Mouse (Mus musculus): Measurements from ENCODE around the gene Ncapd3. TPM values are rescaled to one million over a fixed set of nuclear protein-coding genes. Genes with fewer than 3 reads are reported as not detected.

Gene Ncapd3
- polyA plus RNA-seq, 2 experiments = 33.7 to 40.1 TPM

- peaks cover 12% of the 10 kb centered on the region for H3K36me3 ChIP-seq (replicated peaks; ENCODE audit: control insufficient read depth, insufficient read depth, low read depth)
- 69% methylated on average over 4 of the region's 4 CpGs for WGBS (ENCODE audit: insufficient replicate concordance)
Observed at GRCm38 (mm10) chr9:27011572-27011971, 18.4 kb upstream of the Ncapd3 start.

GRCm38 (mm10) chr9:27018961-27019360 lies 11.0 kb upstream of the Ncapd3 start:
- H3K27ac ChIP-seq = no peak overlapping the region
- no peak overlapping the region for H3K4me3 ChIP-seq (ENCODE audit: insufficient read depth in 1 of 2, low read depth in 2 of 2, low read length in 2 of 2)
- H3K4me2 ChIP-seq (ENCODE audit: low read depth) = no peak overlapping the region
- no peaks in the 10 kb centered on the region for H3K27me3 ChIP-seq (ENCODE audit: control insufficient read depth, insufficient read depth, low read length)
- WGBS (ENCODE audit: insufficient replicate concordance) = 84% methylated on average over 10 of the region's 10 CpGs
- H3K9ac ChIP-seq (replicated peaks) = no peak overlapping the region
- no peaks in the 10 kb centered on the region for H3K4me1 ChIP-seq (replicated peaks; ENCODE audit: control insufficient read depth in 2 of 2, insufficient read depth in 2 of 2, low read length in 1 of 2)
- no peak for ATAC-seq (ENCODE audit: insufficient read depth)
- no peak for DNase-seq (ENCODE audit: low read depth in 3 of 3, low spot score in 3 of 3)
- no peak for TF ChIP-seq EP300 (IDR thresholded peaks at IDR 0.05; ENCODE audit: low read depth)
- TF ChIP-seq CTCF (IDR thresholded peaks at IDR 0.05; ENCODE audit: low read depth) = no peak
- H3K9me3 ChIP-seq (ENCODE audit: control insufficient read depth, low read length) = no peaks in the 10 kb centered on the region
- no peaks in the 10 kb centered on the region; the same call in none of the 2 replicates for H3K36me3 ChIP-seq (replicated peaks; ENCODE audit: control insufficient read depth, insufficient read depth, low read depth)

More at GRCm38 (mm10) chr9:27011572-27011971, 18.4 kb upstream of the Ncapd3 start:
- Histone ChIP-seq H3K4me3 (ENCODE audit: insufficient read depth in 1 of 2, low read depth in 2 of 2, low read length in 2 of 2) (no peak overlapping the region), H3K4me1 (replicated peaks; ENCODE audit: control insufficient read depth in 2 of 2, insufficient read depth in 2 of 2, low read length in 1 of 2) (no peaks in the 10 kb centered on the region), H3K27me3 (ENCODE audit: control insufficient read depth, insufficient read depth, low read length) (no peaks in the 10 kb centered on the region), H3K9ac (replicated peaks) (no peak overlapping the region), H3K9me3 (ENCODE audit: control insufficient read depth, low read length) (no peaks in the 10 kb centered on the region), H3K27ac (no peak overlapping the region), H3K4me2 (ENCODE audit: low read depth) (no peak overlapping the region)
- DNase-seq (ENCODE audit: low read depth in 3 of 3, low spot score in 3 of 3) = no peak
- no peak for ATAC-seq (ENCODE audit: insufficient read depth)
- TF ChIP-seq EP300 (IDR thresholded peaks at IDR 0.05; ENCODE audit: low read depth) (no peak), CTCF (IDR thresholded peaks at IDR 0.05; ENCODE audit: low read depth) (no peak)

GRCm38 (mm10) chr9:27023681-27024080 lies 6.3 kb upstream of the Ncapd3 start:
- TF ChIP-seq EP300 (IDR thresholded peaks at IDR 0.05; ENCODE audit: low read depth) (no peak), CTCF (IDR thresholded peaks at IDR 0.05; ENCODE audit: low read depth) (no peak)
- Histone ChIP-seq H3K9me3 (ENCODE audit: control insufficient read depth, low read length) (no peaks in the 10 kb centered on the region), H3K4me2 (ENCODE audit: low read depth) (no peak overlapping the region), H3K4me3 (ENCODE audit: insufficient read depth in 1 of 2, low read depth in 2 of 2, low read length in 2 of 2) (no peak overlapping the region), H3K27ac (no peak overlapping the region), H3K9ac (replicated peaks) (no peak overlapping the region), H3K4me1 (replicated peaks; ENCODE audit: control insufficient read depth in 2 of 2, insufficient read depth in 2 of 2, low read length in 1 of 2) (peaks cover 5 to 9% of the 10 kb centered on the region in 2 experiments; a peak in 3 of 4 replicates), H3K36me3 (replicated peaks; ENCODE audit: control insufficient read depth, insufficient read depth, low read depth) (no peaks in the 10 kb centered on the region), H3K27me3 (ENCODE audit: control insufficient read depth, insufficient read depth, low read length) (no peaks in the 10 kb centered on the region)
- WGBS (ENCODE audit: insufficient replicate concordance) = 42% methylated on average over 4 of the region's 4 CpGs
- ATAC-seq (ENCODE audit: insufficient read depth) = no peak
- DNase-seq (ENCODE audit: low read depth in 3 of 3, low spot score in 3 of 3) = no peak

GRCm38 (mm10) chr9:27026708-27027107 lies 3.3 kb upstream of the Ncapd3 start:
- ATAC-seq (ENCODE audit: insufficient read depth) = no peak
- H3K9me3 ChIP-seq (ENCODE audit: control insufficient read depth, low read length) = no peaks in the 10 kb centered on the region
- H3K4me2 ChIP-seq (ENCODE audit: low read depth) = no peak overlapping the region
- no peak for DNase-seq (ENCODE audit: low read depth in 3 of 3, low spot score in 3 of 3)
- H3K27ac ChIP-seq = no peak overlapping the region
- no peak overlapping the region for H3K9ac ChIP-seq (replicated peaks)
- no peak overlapping the region for H3K4me3 ChIP-seq (ENCODE audit: insufficient read depth in 1 of 2, low read depth in 2 of 2, low read length in 2 of 2)
- no peaks in the 10 kb centered on the region for H3K36me3 ChIP-seq (replicated peaks; ENCODE audit: control insufficient read depth, insufficient read depth, low read depth)
- 4% methylated on average over 1 of the region's 1 CpGs for WGBS (ENCODE audit: insufficient replicate concordance)
- peaks cover 10 to 13% of the 10 kb centered on the region in 2 experiments; a peak in 3 of 4 replicates for H3K4me1 ChIP-seq (replicated peaks; ENCODE audit: control insufficient read depth in 2 of 2, insufficient read depth in 2 of 2, low read length in 1 of 2)
- no peak for TF ChIP-seq EP300 (IDR thresholded peaks at IDR 0.05; ENCODE audit: low read depth)
- no peak for TF ChIP-seq CTCF (IDR thresholded peaks at IDR 0.05; ENCODE audit: low read depth)
- no peaks in the 10 kb centered on the region for H3K27me3 ChIP-seq (ENCODE audit: control insufficient read depth, insufficient read depth, low read length)

GRCm38 (mm10) chr9:27029022-27029827 lies 750 bp upstream of the Ncapd3 start:
- ATAC-seq (ENCODE audit: insufficient read depth) (peak; percentile 40), DNase-seq (ENCODE audit: low read depth in 3 of 3, low spot score in 3 of 3) (peak in 2 of 3 experiments; percentile 17 to 30)
- Histone ChIP-seq H3K27ac (peak overlapping the region; percentile 50), H3K9ac (replicated peaks) (peak overlapping the region; percentile 92), H3K36me3 (replicated peaks; ENCODE audit: control insufficient read depth, insufficient read depth, low read depth) (no peaks in the 10 kb centered on the region; the same call in 1 of the 2 replicates), H3K4me1 (replicated peaks; ENCODE audit: control insufficient read depth in 2 of 2, insufficient read depth in 2 of 2, low read length in 1 of 2) (peaks cover 19 to 21% of the 10 kb centered on the region in 2 experiments; a peak in 3 of 4 replicates), H3K4me3 (ENCODE audit: insufficient read depth in 1 of 2, low read depth in 2 of 2, low read length in 2 of 2) (peak overlapping the region; percentile 91 to 93), H3K4me2 (ENCODE audit: low read depth) (peak overlapping the region; percentile 89), H3K9me3 (ENCODE audit: control insufficient read depth, low read length) (no peaks in the 10 kb centered on the region), H3K27me3 (ENCODE audit: control insufficient read depth, insufficient read depth, low read length) (no peaks in the 10 kb centered on the region)
- under 1% methylated on average over 50 of the region's 52 CpGs for WGBS (ENCODE audit: insufficient replicate concordance)
- TF ChIP-seq CTCF (IDR thresholded peaks at IDR 0.05; ENCODE audit: low read depth) (peak; percentile 59), EP300 (IDR thresholded peaks at IDR 0.05; ENCODE audit: low read depth) (no peak)

All from liver, embryonic 14.5 days (tissue).